Mouse (Mus musculus) kidney, embryonic 16.5 days (tissue): ENCODE results near the gene Ebf1. TPM values are rescaled to one million over a fixed set of nuclear protein-coding genes. Genes with fewer than 3 reads are reported as not detected.

Experiments
- ATAC-seq: fragments of 200-750 bp; cut with Nextera tagmentation; 2 replicates; pipeline ENCODE4 v1.8.0; 2017; ENCODE audit warnings: moderate TSS enrichment; ENCODE audit not compliant: low FRiP score, low TSS enrichment
- H3K27ac ChIP-seq: fragments of 300-500 bp; sonication (generic); 2 replicates; pipeline ENCODE4 v1.5.1; 2014; ENCODE audit warnings: low read length
- H3K27me3 ChIP-seq: fragments of 300-500 bp; sonication (generic); 2 replicates; pipeline ENCODE4 v1.6.1; 2014; ENCODE audit warnings: low read length, control low read depth, mixed read lengths; ENCODE audit not compliant: insufficient read depth
- H3K36me3 ChIP-seq: fragments of 300-500 bp; sonication (generic); 2 replicates; pipeline ENCODE4 v1.6.1; 2014; ENCODE audit warnings: low read length, control low read depth, mixed read lengths; ENCODE audit not compliant: insufficient read depth
- H3K4me1 ChIP-seq: fragments of 300-500 bp; sonication (generic); 2 replicates; pipeline ENCODE4 v1.6.1; 2014; ENCODE audit warnings: low read length, control low read depth, mixed read lengths; ENCODE audit not compliant: insufficient read depth
- H3K4me2 ChIP-seq: fragments of 300-500 bp; sonication (generic); replicated peaks from 2 replicates; pipeline ENCODE4 v1.6.1; 2014; ENCODE audit warnings: low read depth, low read length
- H3K4me3 ChIP-seq: fragments of 300-500 bp; sonication (generic); 2 replicates; pipeline ENCODE4 v1.5.1; 2014; ENCODE audit warnings: mild to moderate bottlenecking, low read length
- H3K9ac ChIP-seq: fragments of 300-500 bp; sonication (generic); replicated peaks from 2 replicates; pipeline ENCODE4 v1.6.1; 2014; ENCODE audit warnings: low read length
- H3K9me3 ChIP-seq: fragments of 300-500 bp; sonication (generic); 2 replicates; pipeline ENCODE4 v1.6.1; 2016; ENCODE audit warnings: low read length, control low read depth
- WGBS: fragments of 180-500 bp; shearing (Covaris S2); extraction: QIAGEN DNeasy Blood & Tissue Kit; methylation state at CpG from one replicate; pipeline ENCODE4 v1.1.7; 2014; 5-methylcytosine and 5-hydroxymethylcytosine counted together
- polyA plus RNA-seq: library from polyadenylated mRNA; unstranded; fragments of >200 nt; fragmentation: Nextera tagmentation; extraction: Ambion mirVana; gene quantifications from 2 replicates; pipeline ENCODE4 v1.2.1, GENCODE M21; 2015

Gene Ebf1
- polyA plus RNA-seq, 1 experiment from 2014 or later: 24.1 TPM

GRCm38 (mm10) chr11:44741042-44741491 lies 124.0 kb downstream of the Ebf1 start:
- H3K4me2 ChIP-seq: peak overlapping the region; percentile 11; the same call in 1 of the 2 replicates
- H3K9ac ChIP-seq: no peak overlapping the region
- no peak for ATAC-seq
- H3K27me3 ChIP-seq: no peaks in the 10 kb centered on the region
- 59% methylated on average over 20 of the region's 20 CpGs for WGBS
- no peaks in the 10 kb centered on the region for H3K9me3 ChIP-seq
- peak overlapping the region; percentile 49 for H3K27ac ChIP-seq
- H3K4me1 ChIP-seq: 0 out of 2 replicates have a peak, but pooled peaks cover 3% of the 10 kb centered on the region
- H3K4me3 ChIP-seq: no peak overlapping the region
- no peaks in the 10 kb centered on the region for H3K36me3 ChIP-seq

GRCm38 (mm10) chr11:44744446-44744845 lies 127.3 kb downstream of the Ebf1 start:
- Histone ChIP-seq H3K9me3 (no peaks in the 10 kb centered on the region), H3K27ac (no peak overlapping the region), H3K9ac (no peak overlapping the region), H3K27me3 (no peaks in the 10 kb centered on the region), H3K36me3 (no peaks in the 10 kb centered on the region), H3K4me1 (0 out of 2 replicates have a peak, but pooled peaks cover 3% of the 10 kb centered on the region), H3K4me2 (no peak overlapping the region), H3K4me3 (no peak overlapping the region)
- 60% methylated on average over 7 of the region's 7 CpGs for WGBS
- no peak for ATAC-seq

- H3K4me1 ChIP-seq: 0 out of 2 replicates have a peak, but pooled peaks cover 3% of the 10 kb centered on the region
- 96% methylated on average over 2 of the region's 2 CpGs for WGBS
Measured at GRCm38 (mm10) chr11:44745946-44746345, 128.8 kb downstream of the Ebf1 start.

GRCm38 (mm10) chr11:44746731-44747130 lies 129.6 kb downstream of the Ebf1 start:
- Histone ChIP-seq H3K9me3 (no peaks in the 10 kb centered on the region), H3K36me3 (no peaks in the 10 kb centered on the region), H3K27ac (no peak overlapping the region), H3K4me2 (no peak overlapping the region), H3K9ac (no peak overlapping the region), H3K27me3 (no peaks in the 10 kb centered on the region), H3K4me1 (no peaks in the 10 kb centered on the region), H3K4me3 (no peak overlapping the region)
- WGBS: 50% methylated on average over 3 of the region's 3 CpGs
- ATAC-seq: no peak

More at GRCm38 (mm10) chr11:44745946-44746345, 128.8 kb downstream of the Ebf1 start:
- Histone ChIP-seq H3K4me2 (no peak overlapping the region), H3K36me3 (no peaks in the 10 kb centered on the region), H3K4me3 (no peak overlapping the region), H3K9ac (no peak overlapping the region), H3K27ac (no peak overlapping the region), H3K9me3 (no peaks in the 10 kb centered on the region), H3K27me3 (no peaks in the 10 kb centered on the region)
- no peak for ATAC-seq

- H3K27me3 ChIP-seq: no peaks in the 10 kb centered on the region
- no peak overlapping the region for H3K4me2 ChIP-seq
- H3K36me3 ChIP-seq: no peaks in the 10 kb centered on the region
- no peaks in the 10 kb centered on the region for H3K4me1 ChIP-seq
- ATAC-seq: no peak
- no peak overlapping the region for H3K4me3 ChIP-seq
- H3K27ac ChIP-seq: no peak overlapping the region
- H3K9me3 ChIP-seq: no peaks in the 10 kb centered on the region
- 92% methylated on average over 3 of the region's 3 CpGs for WGBS
- no peak overlapping the region for H3K9ac ChIP-seq
Measured at GRCm38 (mm10) chr11:44749309-44749708, 132.2 kb downstream of the Ebf1 start.

GRCm38 (mm10) chr11:44754336-44754735 lies 137.2 kb downstream of the Ebf1 start:
- 70% methylated on average over 4 of the region's 4 CpGs for WGBS
- no peaks in the 10 kb centered on the region for H3K36me3 ChIP-seq
- no peak overlapping the region for H3K27ac ChIP-seq

GRCm38 (mm10) chr11:44756321-44756720 lies 139.2 kb downstream of the Ebf1 start:
- Histone ChIP-seq H3K4me3 (no peak overlapping the region), H3K27ac (no peak overlapping the region), H3K4me1 (peaks cover 4% of the 10 kb centered on the region; the same call in 1 of the 2 replicates), H3K36me3 (no peaks in the 10 kb centered on the region), H3K27me3 (no peaks in the 10 kb centered on the region), H3K9ac (no peak overlapping the region), H3K4me2 (no peak overlapping the region), H3K9me3 (no peaks in the 10 kb centered on the region)
- 77% methylated on average over 7 of the region's 7 CpGs for WGBS
- no peak for ATAC-seq

More at GRCm38 (mm10) chr11:44754336-44754735, 137.2 kb downstream of the Ebf1 start:
- Histone ChIP-seq H3K4me1 (no peaks in the 10 kb centered on the region), H3K4me2 (no peak overlapping the region), H3K4me3 (no peak overlapping the region), H3K9ac (no peak overlapping the region), H3K9me3 (no peaks in the 10 kb centered on the region), H3K27me3 (no peaks in the 10 kb centered on the region)
- ATAC-seq: no peak

- Histone ChIP-seq H3K4me2 (no peak overlapping the region), H3K4me1 (peaks cover 8% of the 10 kb centered on the region; the same call in 1 of the 2 replicates), H3K27me3 (no peaks in the 10 kb centered on the region), H3K27ac (no peak overlapping the region), H3K9ac (no peak overlapping the region), H3K36me3 (no peaks in the 10 kb centered on the region), H3K9me3 (no peaks in the 10 kb centered on the region), H3K4me3 (no peak overlapping the region)
- no peak for ATAC-seq
- WGBS: 73% methylated on average over 4 of the region's 4 CpGs
Measured at GRCm38 (mm10) chr11:44758857-44759256, 141.7 kb downstream of the Ebf1 start.

- Histone ChIP-seq H3K4me2 (peak overlapping the region; percentile 54), H3K27ac (no peak overlapping the region), H3K4me1 (peaks cover 8% of the 10 kb centered on the region; the same call in 1 of the 2 replicates), H3K9ac (no peak overlapping the region; the same call in 1 of the 2 replicates), H3K9me3 (no peaks in the 10 kb centered on the region), H3K36me3 (no peaks in the 10 kb centered on the region), H3K27me3 (no peaks in the 10 kb centered on the region), H3K4me3 (peak overlapping the region; percentile 28)
- 21% methylated on average over 20 of the region's 20 CpGs for WGBS
- no peak for ATAC-seq
Measured at GRCm38 (mm10) chr11:44761128-44761996, 144.2 kb downstream of the Ebf1 start.
